Mouse (Mus musculus) thymus, adult 2 months (tissue): ENCODE results near the gene Treml4.

ENCODE experiments used
- CTCF ChIP-seq: fragments of 200-500 bp; IDR thresholded peaks from 2 replicates; pipeline ENCODE4 v1.5.1; 2012; ENCODE audit warnings: mild to moderate bottlenecking, control low read depth, low read length, moderate library complexity, borderline replicate concordance; ENCODE audit not compliant: control insufficient read depth, poor library complexity, insufficient read depth; ENCODE audit errors: extremely low read depth
- POLR2A ChIP-seq: fragments of 200-500 bp; IDR thresholded peaks from 2 replicates; pipeline ENCODE4 v1.6.1; 2012; ENCODE audit warnings: mild to moderate bottlenecking, low read length, control low read depth, moderate library complexity; ENCODE audit not compliant: control insufficient read depth, poor library complexity, insufficient read depth; ENCODE audit errors: extremely low read depth

- TF ChIP-seq POLR2A = no peak
- no peak for TF ChIP-seq CTCF
Observed at GRCm38 (mm10) chr17:48266610-48267304, 2.7 kb downstream of the Treml4 start.
